Mouse (Mus musculus): ENCODE data around the gene Sult2a1. TPM values are rescaled to one million over a fixed set of nuclear protein-coding genes. Genes with fewer than 3 reads are reported as not detected.

Sult2a1 gene
- polyA plus RNA-seq (2017; shearing (Covaris generic)): not detected

GRCm38 (mm10) chr7:13837309-13837708 is at the start of gene Sult2a1:
TSS of gene Sult2a1 (minus strand) at chr7:13837409.

Other genes starting within 250 kb of the Sult2a1 start
- not detected for gene Sult2a5, start 213.4 kb downstream of the Sult2a1 start, polyA plus RNA-seq (2017; shearing (Covaris generic))
- gene Sult2a2, start 103.9 kb downstream of the Sult2a1 start, polyA plus RNA-seq (2017; shearing (Covaris generic)): not detected
- gene Sult2a4, start 152.2 kb upstream of the Sult2a1 start, polyA plus RNA-seq (2017; shearing (Covaris generic)): not detected

All from inflammation-experienced regulatory T-cells, adult 16 weeks (primary cell).